ENCODE assay signal across 9 mouse cellular contexts in the genomic region with DNA sequence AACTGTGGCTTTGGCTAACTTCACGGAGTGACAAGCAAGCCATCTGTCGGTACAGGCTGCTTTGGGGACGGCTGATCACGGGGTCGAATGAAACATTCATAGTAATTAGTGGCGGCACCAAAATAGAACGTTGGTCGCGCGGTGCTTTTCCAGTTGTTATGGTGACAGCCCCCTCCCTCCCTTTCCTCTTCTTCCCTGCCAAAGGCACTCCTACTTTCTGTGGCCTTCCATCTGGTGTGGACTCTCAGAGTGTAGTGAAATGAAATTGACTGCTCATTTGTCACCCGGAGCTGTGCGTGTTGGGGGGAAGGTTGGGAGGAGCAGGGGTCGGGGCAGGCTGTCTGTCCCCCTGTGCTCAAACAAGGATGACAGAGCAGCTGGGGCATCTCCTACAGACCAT.
DNase-seq lines count a peak whose midpoint lies in the region; ATAC-seq and TF ChIP-seq lines count a peak whose summit lies in the region.
"Had no signal": no experiment of that assay in that cellular context is flagged by ENCODE, and none has a peak within 500 bp of the region (broad histone marks: within the 10 kb centered on the region; RNA-seq: fewer than 3 reads in every experiment).

No protein-coding gene starts in this region.

- 22% methylated on average over 13 of the region's 13 CpGs for WGBS in forebrain, embryonic 13.5 days
- 24% methylated on average over 13 of the region's 13 CpGs for WGBS in midbrain, embryonic 13.5 days
- WGBS in stomach, postnatal 0 days = 49% methylated on average over 13 of the region's 13 CpGs
- WGBS in liver, embryonic 12.5 days (ENCODE audit: insufficient replicate concordance) = 74% methylated on average over 13 of the region's 13 CpGs

- no peak for TF ChIP-seq CTCF in stomach, postnatal 0 days (IDR thresholded peaks at IDR 0.05; ENCODE audit: low read depth)

- peak overlapping the region; percentile 28 for H3K4me2 ChIP-seq in forebrain, embryonic 13.5 days
- H3K4me2 ChIP-seq in midbrain, embryonic 13.5 days (replicated peaks) = no peak overlapping the region
- H3K4me2 ChIP-seq in stomach, postnatal 0 days (replicated peaks; ENCODE audit: low read depth) = no peak overlapping the region; the same call in 1 of the 2 replicates
- no peak overlapping the region for H3K4me2 ChIP-seq in liver, embryonic 12.5 days
- H3K4me2 ChIP-seq: liver, embryonic 15.5 days had no signal

- no peak overlapping the region for H3K9ac ChIP-seq in forebrain, embryonic 13.5 days
- no peak overlapping the region for H3K9ac ChIP-seq in midbrain, embryonic 13.5 days (replicated peaks)
- H3K9ac ChIP-seq in stomach, postnatal 0 days (ENCODE audit: low read length) = 0 out of 2 replicates have a peak overlapping the region, but pooled peaks have one; percentile 2
- no peak overlapping the region for H3K9ac ChIP-seq in liver, embryonic 12.5 days
- H3K9ac ChIP-seq: liver, embryonic 15.5 days had no signal

- no peaks in the 10 kb centered on the region for H3K27me3 ChIP-seq in forebrain, embryonic 13.5 days
- H3K27me3 ChIP-seq in midbrain, embryonic 13.5 days = no peaks in the 10 kb centered on the region
- no peaks in the 10 kb centered on the region for H3K27me3 ChIP-seq in stomach, postnatal 0 days (ENCODE audit: control insufficient read depth, insufficient read depth, low read length)
- H3K27me3 ChIP-seq in liver, embryonic 12.5 days (replicated peaks) = no peaks in the 10 kb centered on the region
- H3K27me3 ChIP-seq: liver, embryonic 15.5 days had no signal

- ATAC-seq in forebrain, embryonic 13.5 days = peak; percentile 97
- peak; percentile 89 for ATAC-seq in midbrain, embryonic 13.5 days
- ATAC-seq in stomach, postnatal 0 days (ENCODE audit: low FRiP score, low TSS enrichment) = no peak
- ATAC-seq in liver, embryonic 12.5 days = no peak

- peaks cover 29% of the 10 kb centered on the region for H3K4me1 ChIP-seq in forebrain, embryonic 13.5 days
- peaks cover 21% of the 10 kb centered on the region for H3K4me1 ChIP-seq in midbrain, embryonic 13.5 days (replicated peaks)
- no peaks in the 10 kb centered on the region for H3K4me1 ChIP-seq in stomach, postnatal 0 days (replicated peaks; ENCODE audit: control insufficient read depth, insufficient read depth)
- no peaks in the 10 kb centered on the region for H3K4me1 ChIP-seq in liver, embryonic 12.5 days
- H3K4me1 ChIP-seq: liver, embryonic 15.5 days had no signal

- peak overlapping the region; percentile 77 for H3K27ac ChIP-seq in forebrain, embryonic 13.5 days
- H3K27ac ChIP-seq in midbrain, embryonic 13.5 days = peak overlapping the region; percentile 35; the same call in 1 of the 2 replicates
- no peak overlapping the region for H3K27ac ChIP-seq in stomach, postnatal 0 days (replicated peaks)
- no peak overlapping the region for H3K27ac ChIP-seq in liver, embryonic 12.5 days
- H3K27ac ChIP-seq: liver, embryonic 15.5 days had no signal

- H3K36me3 ChIP-seq in forebrain, embryonic 13.5 days (ENCODE audit: poor library complexity, severe bottlenecking) = no peaks in the 10 kb centered on the region
- no peaks in the 10 kb centered on the region for H3K36me3 ChIP-seq in midbrain, embryonic 13.5 days
- no peaks in the 10 kb centered on the region for H3K36me3 ChIP-seq in stomach, postnatal 0 days (ENCODE audit: control insufficient read depth, insufficient read depth, low read length)
- no peaks in the 10 kb centered on the region for H3K36me3 ChIP-seq in liver, embryonic 12.5 days
- H3K36me3 ChIP-seq: liver, embryonic 15.5 days had no signal

- peak; percentile 83 for DNase-seq in cerebellum, postnatal 14 days
- DNase-seq in heart, postnatal 36 days = peak; percentile 21 to 43
- DNase-seq in layer of hippocampus, adult 9-11 months = peak; percentile 92
- no peak for DNase-seq in stomach, postnatal 0 days (ENCODE audit: low spot score)
- DNase-seq in adrenal gland, postnatal 4 days (ENCODE audit: low spot score in 2 of 2) = no peak

- H3K4me3 ChIP-seq in forebrain, embryonic 13.5 days = no peak overlapping the region
- H3K4me3 ChIP-seq in midbrain, embryonic 13.5 days (replicated peaks) = no peak overlapping the region
- H3K4me3 ChIP-seq in stomach, postnatal 0 days (ENCODE audit: low read depth, low read length) = no peak overlapping the region
- H3K4me3 ChIP-seq in liver, embryonic 12.5 days = no peak overlapping the region
- H3K4me3 ChIP-seq: liver, embryonic 15.5 days had no signal

- no peak for TF ChIP-seq EP300 in stomach, postnatal 0 days (optimal IDR thresholded peaks at IDR 0.05)

- no peaks in the 10 kb centered on the region for H3K9me3 ChIP-seq in forebrain, embryonic 13.5 days (replicated peaks)
- H3K9me3 ChIP-seq in midbrain, embryonic 13.5 days = no peaks in the 10 kb centered on the region
- H3K9me3 ChIP-seq in stomach, postnatal 0 days (ENCODE audit: control insufficient read depth, low read length) = no peaks in the 10 kb centered on the region
- no peaks in the 10 kb centered on the region for H3K9me3 ChIP-seq in liver, embryonic 12.5 days (replicated peaks)
- H3K9me3 ChIP-seq: liver, embryonic 15.5 days had no signal

- intact Hi-C loops in heart, postnatal 36 days (cut with DNase I) = no loop called here

Comparison
In these comparisons a context has a peak if more than half of its experiments do, and no peak if none do; other contexts are left out.
1. DNase-seq: peak in cerebellum, postnatal 14 days (2 of 2), heart, postnatal 36 days (2 of 2) and layer of hippocampus, adult 9-11 months (single experiment); none in stomach, postnatal 0 days (single experiment) and adrenal gland, postnatal 4 days (0 of 2).
2. ATAC-seq: peak in forebrain, embryonic 13.5 days (single experiment) and midbrain, embryonic 13.5 days (single experiment); none in stomach, postnatal 0 days (single experiment) and liver, embryonic 12.5 days (single experiment).
3. H3K27ac ChIP-seq: peak in forebrain, embryonic 13.5 days (single experiment) and midbrain, embryonic 13.5 days (single experiment); none in stomach, postnatal 0 days (single experiment) and liver, embryonic 12.5 days (single experiment).